Mouse (Mus musculus): Measurements from ENCODE around the gene Jmjd1c.

GRCm38 (mm10) chr10:67281852-67282251 is 185.9 kb downstream of the Jmjd1c start:
- TF ChIP-seq POLR2A (IDR thresholded peaks at IDR 0.05; ENCODE audit: insufficient read depth, low read depth, low read length): no peak
- TF ChIP-seq CTCF (IDR thresholded peaks at IDR 0.05): no peak

Measured in heart, adult 2 months (tissue).